Mouse (Mus musculus): Measurements from ENCODE around the gene Insr. TPM values are rescaled to one million over a fixed set of nuclear protein-coding genes. Genes with fewer than 3 reads are reported as not detected.
"Not testable (repeated sequence)": the region's sequence is repeated elsewhere in the genome, so short reads cannot be mapped to it uniquely, and the experiment has no call there.

The Insr gene
- polyA plus RNA-seq, 1 experiment from 2014 or later, result 36.2 TPM

- no peaks in the 10 kb centered on the region for H3K4me1 ChIP-seq (replicated peaks)
- no peak overlapping the region for H3K4me2 ChIP-seq
- H3K27me3 ChIP-seq, result no peaks in the 10 kb centered on the region
- no peak overlapping the region for H3K27ac ChIP-seq
- no peak overlapping the region for H3K9ac ChIP-seq (replicated peaks)
- H3K36me3 ChIP-seq, result peaks cover 86% of the 10 kb centered on the region
- no peaks in the 10 kb centered on the region for H3K9me3 ChIP-seq
- 82% methylated on average over 1 of the region's 1 CpGs for WGBS
- H3K4me3 ChIP-seq (replicated peaks), result no peak overlapping the region
- ATAC-seq (ENCODE audit: insufficient number of reproducible peaks, insufficient read depth, low FRiP score, low TSS enrichment, low read depth), result no peak
Observed at GRCm38 (mm10) chr8:3187456-3187855, 92.0 kb downstream of the Insr start.

- 87% methylated on average over 1 of the region's 1 CpGs for WGBS
- H3K9me3 ChIP-seq, result peaks cover 10% of the 10 kb centered on the region
- no peaks in the 10 kb centered on the region for H3K4me1 ChIP-seq (replicated peaks)
- H3K4me3 ChIP-seq (replicated peaks), result no peak overlapping the region
- no peaks in the 10 kb centered on the region for H3K27me3 ChIP-seq
- H3K9ac ChIP-seq (replicated peaks), result no peak overlapping the region
- no peak overlapping the region for H3K27ac ChIP-seq
- H3K4me2 ChIP-seq, result no peak overlapping the region
- H3K36me3 ChIP-seq, result peaks cover 63% of the 10 kb centered on the region
- no peak for ATAC-seq (ENCODE audit: insufficient number of reproducible peaks, insufficient read depth, low FRiP score, low TSS enrichment, low read depth)
Observed at GRCm38 (mm10) chr8:3179930-3180329, 99.5 kb downstream of the Insr start.

- 93% methylated on average over 4 of the region's 4 CpGs for whole genome bisulfite sequencing
- Histone ChIP-seq H3K9ac (replicated peaks) (no peak overlapping the region), H3K4me3 (replicated peaks) (no peak overlapping the region), H3K4me1 (replicated peaks) (no peaks in the 10 kb centered on the region), H3K36me3 (peaks cover 61% of the 10 kb centered on the region), H3K9me3 (peaks cover 14% of the 10 kb centered on the region), H3K27ac (no peak overlapping the region), H3K27me3 (no peaks in the 10 kb centered on the region), H3K4me2 (no peak overlapping the region)
- no peak for ATAC-seq (ENCODE audit: insufficient number of reproducible peaks, insufficient read depth, low FRiP score, low TSS enrichment, low read depth)
Observed at GRCm38 (mm10) chr8:3177440-3177839, 102.0 kb downstream of the Insr start.

DNA sequence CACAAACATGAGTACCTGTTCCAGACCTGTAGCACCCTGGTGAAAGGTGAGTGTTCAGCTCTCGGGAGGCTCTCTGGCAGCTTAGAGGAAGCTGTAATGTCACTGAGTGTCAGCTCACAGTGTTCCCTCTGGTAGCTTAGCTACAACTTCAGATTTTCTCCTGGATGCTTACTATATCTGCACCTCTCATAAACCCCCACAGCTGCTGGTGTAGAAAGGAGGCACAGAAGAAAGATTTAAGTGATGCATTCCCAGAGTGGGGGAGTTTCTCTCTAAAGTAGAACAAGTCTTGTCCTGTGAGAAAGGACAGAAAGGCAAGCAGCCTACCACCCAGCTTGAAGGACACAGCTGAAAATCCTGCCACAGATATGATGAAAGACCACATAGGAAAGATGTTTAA, 107.2 kb downstream of the Insr start:
- Histone ChIP-seq H3K4me1 (replicated peaks) (no peaks in the 10 kb centered on the region), H3K4me3 (replicated peaks) (no peak overlapping the region), H3K9ac (replicated peaks) (no peak overlapping the region), H3K27ac (no peak overlapping the region), H3K36me3 (peaks cover 78% of the 10 kb centered on the region), H3K9me3 (peaks cover 14% of the 10 kb centered on the region), H3K4me2 (no peak overlapping the region), H3K27me3 (no peaks in the 10 kb centered on the region)
- no peak for ATAC-seq (ENCODE audit: insufficient number of reproducible peaks, insufficient read depth, low FRiP score, low TSS enrichment, low read depth)
- 81% methylated on average over 1 of the region's 1 CpGs for WGBS

DNA sequence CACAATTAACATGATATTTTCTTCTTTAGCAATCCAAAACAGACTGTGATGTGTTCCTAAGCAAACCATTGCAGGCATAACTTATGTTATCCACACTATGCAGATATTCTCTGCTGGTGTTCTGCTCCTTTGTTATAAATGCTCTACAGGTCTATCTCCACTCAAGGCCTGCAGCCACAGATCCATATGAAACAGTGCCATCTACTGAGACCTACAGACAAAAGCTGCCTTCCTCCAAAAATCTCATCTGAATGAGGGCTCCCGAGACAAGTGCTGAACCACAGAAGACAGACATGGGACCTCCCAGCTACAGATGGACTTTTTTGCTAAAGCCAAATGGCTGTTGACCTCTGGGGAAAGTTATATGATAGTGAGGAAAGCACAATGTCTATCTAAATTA, 132.9 kb downstream of the Insr start:
- Histone ChIP-seq H3K9ac (replicated peaks) (no peak overlapping the region), H3K4me1 (replicated peaks) (no peaks in the 10 kb centered on the region), H3K9me3 (no peaks in the 10 kb centered on the region), H3K4me2 (no peak overlapping the region), H3K27ac (no peak overlapping the region), H3K36me3 (no peaks in the 10 kb centered on the region), H3K27me3 (no peaks in the 10 kb centered on the region), H3K4me3 (replicated peaks) (no peak overlapping the region)
- ATAC-seq (ENCODE audit: insufficient number of reproducible peaks, insufficient read depth, low FRiP score, low TSS enrichment, low read depth), result no peak
- 74% methylated on average over 1 of the region's 1 CpGs for WGBS

DNA sequence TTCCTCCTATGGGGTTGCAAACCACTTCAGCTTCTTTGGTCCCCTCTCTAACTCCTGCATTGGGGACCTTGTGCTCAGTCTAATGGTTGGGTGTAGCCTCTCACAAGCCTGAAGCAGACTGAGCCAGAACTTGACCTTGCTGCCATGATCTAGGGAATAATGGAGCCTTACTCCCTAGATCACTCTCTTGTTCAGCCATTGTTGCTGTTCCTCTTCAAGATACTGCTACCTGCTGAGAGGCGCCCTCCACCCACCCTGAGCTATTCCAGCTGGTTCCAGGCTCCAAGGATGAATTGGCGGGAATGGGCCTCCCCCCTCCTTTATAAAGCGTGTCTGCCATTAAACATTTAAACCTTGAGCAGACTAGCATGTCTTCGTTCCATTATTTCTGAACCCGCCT, 179.0 kb downstream of the Insr start:
- WGBS, result 86% methylated on average over 5 of the region's 5 CpGs
- H3K9ac ChIP-seq (replicated peaks); H3K4me2 ChIP-seq; H3K9me3 ChIP-seq; H3K27ac ChIP-seq; H3K4me3 ChIP-seq (replicated peaks); H3K27me3 ChIP-seq; ATAC-seq (ENCODE audit: insufficient number of reproducible peaks, insufficient read depth, low FRiP score, low TSS enrichment, low read depth); H3K4me1 ChIP-seq (replicated peaks); H3K36me3 ChIP-seq: not testable (repeated sequence)

Small RNA genes within 50 kb of the gene (microRNA-seq; reads per million reads assigned to microRNA genes)
- gene Gm25775, result not detected

Other genes starting within 250 kb of the Insr start
- 0.15 TPM in 1 of 2 replicates, not detected in the other for gene A430078G23Rik, start 73.8 kb upstream of the Insr start, polyA plus RNA-seq (2016; fragmentation: Nextera tagmentation; extraction: Ambion mirVana)
- 12.3 and 13.6 TPM in 2 replicates for gene Arhgef18, start 113.4 kb upstream of the Insr start, polyA plus RNA-seq (2016; fragmentation: Nextera tagmentation; extraction: Ambion mirVana)
- 5.9 and 7.6 TPM in 2 replicates for gene Pex11g, start 188.1 kb upstream of the Insr start, polyA plus RNA-seq (2016; fragmentation: Nextera tagmentation; extraction: Ambion mirVana)
- not detected in 2 replicates for gene Tex45, start 191.2 kb upstream of the Insr start, polyA plus RNA-seq (2016; fragmentation: Nextera tagmentation; extraction: Ambion mirVana)
- gene Zfp358, start 213.5 kb upstream of the Insr start, polyA plus RNA-seq (2016; fragmentation: Nextera tagmentation; extraction: Ambion mirVana), result 61.1 and 68.1 TPM in 2 replicates
- gene Mcoln1, start 220.8 kb upstream of the Insr start, polyA plus RNA-seq (2016; fragmentation: Nextera tagmentation; extraction: Ambion mirVana), result 52.9 and 59.4 TPM in 2 replicates
- gene Pnpla6, start 235.8 kb upstream of the Insr start, polyA plus RNA-seq (2016; fragmentation: Nextera tagmentation; extraction: Ambion mirVana), result 22.9 and 29.5 TPM in 2 replicates